In genomic region chr10:23211381-23211780, GRCm38 (mm10) we compare ENCODE assay signal across 25 mouse cellular contexts.
DNase-seq lines count a peak whose midpoint lies in the region; ATAC-seq and TF ChIP-seq lines count a peak whose summit lies in the region.
"Had no signal": no experiment of that assay in that cellular context is flagged by ENCODE, and none has a peak within 500 bp of the region (broad histone marks: within the 10 kb centered on the region; RNA-seq: fewer than 3 reads in every experiment).

No protein-coding gene starts in this region.

- H3K9ac ChIP-seq in forebrain, embryonic 13.5 days: no peak overlapping the region
- H3K9ac ChIP-seq: embryonic facial prominence, embryonic 15.5 days; hindbrain, embryonic 13.5 days had no signal

- H3K9me3 ChIP-seq in forebrain, embryonic 13.5 days (replicated peaks): no peaks in the 10 kb centered on the region
- H3K9me3 ChIP-seq: embryonic facial prominence, embryonic 15.5 days; forebrain, embryonic 10.5 days; G1E; heart, embryonic 10.5 days; hindbrain, embryonic 13.5 days had no signal

- no peak overlapping the region for H3K27ac ChIP-seq in forebrain, embryonic 13.5 days
- H3K27ac ChIP-seq: embryonic facial prominence, embryonic 15.5 days; forebrain, embryonic 10.5 days; heart, embryonic 10.5 days; hindbrain, embryonic 13.5 days; hindbrain, postnatal 0 days had no signal

- H3K79me2 ChIP-seq in myocyte (ENCODE audit: control insufficient read depth, insufficient read depth): peaks cover 31% of the 10 kb centered on the region

- no peak for TF ChIP-seq POLR2A in myocyte (IDR thresholded peaks at IDR 0.05; ENCODE audit: insufficient read length, low read depth)

- H3K27me3 ChIP-seq in myocyte (ENCODE audit: control insufficient read depth, insufficient read depth, insufficient read length): no peaks in the 10 kb centered on the region
- no peaks in the 10 kb centered on the region for H3K27me3 ChIP-seq in forebrain, embryonic 13.5 days
- H3K27me3 ChIP-seq: embryonic facial prominence, embryonic 15.5 days; hindbrain, embryonic 13.5 days had no signal

- H3ac ChIP-seq in myocyte (ENCODE audit: control insufficient read depth, insufficient read length): no peak overlapping the region

- no peak overlapping the region for H3K4me3 ChIP-seq in myocyte
- no peak overlapping the region for H3K4me3 ChIP-seq in forebrain, embryonic 13.5 days
- H3K4me3 ChIP-seq: embryonic facial prominence, embryonic 15.5 days; erythroblast, embryonic 14.5 days; forebrain, embryonic 10.5 days; heart, embryonic 10.5 days; hindbrain, embryonic 13.5 days had no signal

- H3K36me3 ChIP-seq in myocyte (ENCODE audit: control insufficient read depth, insufficient read depth): no peaks in the 10 kb centered on the region
- no peaks in the 10 kb centered on the region for H3K36me3 ChIP-seq in forebrain, embryonic 13.5 days (ENCODE audit: poor library complexity, severe bottlenecking)
- H3K36me3 ChIP-seq: embryonic facial prominence, embryonic 15.5 days; forebrain, embryonic 10.5 days; G1E; heart, embryonic 10.5 days; hindbrain, embryonic 13.5 days had no signal

- H3K4me1 ChIP-seq in forebrain, embryonic 13.5 days: no peaks in the 10 kb centered on the region
- H3K4me1 ChIP-seq: forebrain, embryonic 10.5 days; heart, embryonic 10.5 days; hindbrain, embryonic 13.5 days had no signal

- no peak for ATAC-seq in forebrain, embryonic 13.5 days
- ATAC-seq: CD4-positive, CD25-positive, alpha-beta regulatory T cell, adult 4 months; forebrain, embryonic 16.5 days; hindbrain, postnatal 0 days had no signal

- peak; percentile 71 to 77 for DNase-seq in cerebellum, postnatal 10 days
- DNase-seq in cerebellum, adult 18-20 months: no peak
- peak; percentile 76 for DNase-seq in gastrocnemius, adult 18-20 months (ENCODE audit: low spot score)
- no peak for DNase-seq in gastrocnemius, postnatal 4 days (ENCODE audit: low spot score in 2 of 2)
- no peak for DNase-seq in retina, embryonic 14.5 days (ENCODE audit: low spot score)
- DNase-seq: adrenal gland, adult 8-10 months; adrenal gland, postnatal 36 days; B cell, adult 2 months; cerebellum, adult 9-11 months; embryo, embryonic 11 days; heart, adult 18-20 months; heart, postnatal 14 days; kidney, adult 11 months; kidney, adult 9 months had no signal

- 77% methylated on average over 2 of the region's 2 CpGs for WGBS in forebrain, embryonic 13.5 days

- no peak overlapping the region for H3K4me2 ChIP-seq in myocyte (ENCODE audit: low read depth)
- H3K4me2 ChIP-seq in forebrain, embryonic 13.5 days: no peak overlapping the region
- H3K4me2 ChIP-seq: embryonic facial prominence, embryonic 15.5 days; hindbrain, embryonic 13.5 days had no signal

TF ChIP-seq in myocyte, 11 proteins besides CTCF, POLR2A, EP300 and RAD21:
- TF ChIP-seq MYOG (IDR thresholded peaks at IDR 0.05; ENCODE audit: control insufficient read depth in 1 of 3, insufficient read depth in 1 of 3, insufficient read length in 2 of 3, low read depth in 2 of 3) (peak in 1 of 3 experiments; percentile 19), MYOD1 (IDR thresholded peaks at IDR 0.05; ENCODE audit: control insufficient read depth in 1 of 3, insufficient read length in 2 of 3, low read depth in 2 of 3) (peak in 2 of 3 experiments; percentile 38 to 61), SRF (IDR thresholded peaks at IDR 0.05; ENCODE audit: control insufficient read depth, insufficient read length, low read depth) (no peak), USF1 (IDR thresholded peaks at IDR 0.05; ENCODE audit: low read depth) (no peak)

Comparison
In these comparisons a context has a peak if more than half of its experiments do, and no peak if none do; other contexts are left out.
1. DNase-seq: peak in cerebellum, postnatal 10 days (2 of 2) and gastrocnemius, adult 18-20 months (single experiment); none in cerebellum, adult 18-20 months (0 of 2), gastrocnemius, postnatal 4 days (0 of 2) and retina, embryonic 14.5 days (single experiment).